8 mouse cellular contexts compared by ENCODE assay signal in genomic region chr11:24082385-24083075, GRCm38 (mm10). TPM values are rescaled to one million over a fixed set of nuclear protein-coding genes. Genes with fewer than 3 reads are reported as not detected.
DNase-seq lines count a peak whose midpoint lies in the region; ATAC-seq and TF ChIP-seq lines count a peak whose summit lies in the region.

No protein-coding gene starts in this region.

- peak overlapping the region; percentile 64 for H3K4me3 ChIP-seq in lung, embryonic 14.5 days (ENCODE audit: low read depth, low read length)
- H3K4me3 ChIP-seq in embryonic fibroblast, embryonic 13.5 days (ENCODE audit: insufficient read depth, low read length): peak overlapping the region; percentile 57
- peak overlapping the region; percentile 70 for H3K4me3 ChIP-seq in intestine, embryonic 16.5 days (ENCODE audit: low read length)
- peak overlapping the region; percentile 81 for H3K4me3 ChIP-seq in neural tube, embryonic 13.5 days
- no peak overlapping the region for H3K4me3 ChIP-seq in cerebellum, adult 2 months (replicated peaks; ENCODE audit: insufficient read depth, low read depth, low read length)

- WGBS in lung, embryonic 14.5 days: 21% methylated on average over 11 of the region's 11 CpGs
- 23% methylated on average over 11 of the region's 11 CpGs for WGBS in intestine, embryonic 16.5 days
- WGBS in neural tube, embryonic 13.5 days: 8% methylated on average over 11 of the region's 11 CpGs
- 71% methylated on average over 11 of the region's 11 CpGs for WGBS in cerebellum, adult 2 months

- intact Hi-C loops in left cerebral cortex, postnatal 36 days (cut with DNase I): loop anchor here (2.0 to 10.0 kb wide), 4 partner anchors 70 to 1992 kb away; no protein-coding TSS in a partner anchor

- TF ChIP-seq POLR2A in embryonic fibroblast, embryonic 13.5 days (IDR thresholded peaks at IDR 0.05; ENCODE audit: low read depth, low read length): no peak
- no peak for TF ChIP-seq POLR2A in cerebellum, adult 2 months (IDR thresholded peaks at IDR 0.05; ENCODE audit: borderline replicate concordance, insufficient read depth, low read length)

- peak overlapping the region; percentile 94 for H3K27ac ChIP-seq in lung, embryonic 14.5 days (ENCODE audit: low read depth)
- H3K27ac ChIP-seq in embryonic fibroblast, embryonic 13.5 days (ENCODE audit: insufficient read depth, low read length): no peak overlapping the region
- H3K27ac ChIP-seq in intestine, embryonic 16.5 days (ENCODE audit: low read length): peak overlapping the region; percentile 94
- peak overlapping the region; percentile 99 for H3K27ac ChIP-seq in neural tube, embryonic 13.5 days (replicated peaks)
- no peak overlapping the region for H3K27ac ChIP-seq in cerebellum, adult 2 months (ENCODE audit: insufficient read depth, low read length)

- H3K36me3 ChIP-seq in lung, embryonic 14.5 days (ENCODE audit: insufficient read depth): peaks cover 22% of the 10 kb centered on the region
- no peaks in the 10 kb centered on the region for H3K36me3 ChIP-seq in intestine, embryonic 16.5 days (ENCODE audit: control insufficient read depth, insufficient read depth, low read length)
- peaks cover 25% of the 10 kb centered on the region for H3K36me3 ChIP-seq in neural tube, embryonic 13.5 days

- H3K9me3 ChIP-seq in lung, embryonic 14.5 days (ENCODE audit: low read depth, low read length): no peaks in the 10 kb centered on the region
- no peaks in the 10 kb centered on the region for H3K9me3 ChIP-seq in intestine, embryonic 16.5 days (ENCODE audit: control insufficient read depth, low read length)
- no peaks in the 10 kb centered on the region for H3K9me3 ChIP-seq in neural tube, embryonic 13.5 days

- peak overlapping the region; percentile 100 for H3K4me2 ChIP-seq in lung, embryonic 14.5 days
- H3K4me2 ChIP-seq in intestine, embryonic 16.5 days (ENCODE audit: low read depth, low read length): peak overlapping the region; percentile 99
- H3K4me2 ChIP-seq in neural tube, embryonic 13.5 days: peak overlapping the region; percentile 78

- H3K27me3 ChIP-seq in lung, embryonic 14.5 days (ENCODE audit: insufficient read depth, low read length): no peaks in the 10 kb centered on the region
- H3K27me3 ChIP-seq in intestine, embryonic 16.5 days (replicated peaks; ENCODE audit: control insufficient read depth, insufficient read depth, low read length): no peaks in the 10 kb centered on the region
- H3K27me3 ChIP-seq in neural tube, embryonic 13.5 days: no peaks in the 10 kb centered on the region
- H3K27me3 ChIP-seq in cerebellum, adult 2 months (ENCODE audit: control insufficient read depth, insufficient read depth, low read length): peaks cover 15% of the 10 kb centered on the region; the same call in 1 of the 2 replicates

- no peak for TF ChIP-seq CTCF in lung, embryonic 14.5 days (IDR thresholded peaks at IDR 0.05; ENCODE audit: low read depth)
- no peak for TF ChIP-seq CTCF in embryonic fibroblast, embryonic 13.5 days (IDR thresholded peaks at IDR 0.05; ENCODE audit: borderline replicate concordance, insufficient read depth, low read length)
- TF ChIP-seq CTCF in cerebellum, adult 2 months (IDR thresholded peaks at IDR 0.05; ENCODE audit: borderline replicate concordance, insufficient read depth, low read depth, low read length): no peak

- ATAC-seq in lung, embryonic 14.5 days (ENCODE audit: insufficient read depth): no peak
- ATAC-seq in intestine, embryonic 16.5 days: no peak
- no peak for ATAC-seq in neural tube, embryonic 13.5 days (ENCODE audit: low read depth)

- no peak for DNase-seq in lung, embryonic 14.5 days
- DNase-seq in lung, postnatal 10 days: no peak
- DNase-seq in cerebellum, adult 2 months: no peak
- no peak for DNase-seq in left cerebral cortex, adult 9 months (ENCODE audit: low spot score in 2 of 2)
- no peak for DNase-seq in left cerebral cortex, postnatal 36 days (ENCODE audit: low spot score in 2 of 2)

- H3K9ac ChIP-seq in lung, embryonic 14.5 days: peak overlapping the region; percentile 82
- peak overlapping the region; percentile 82 for H3K9ac ChIP-seq in intestine, embryonic 16.5 days (ENCODE audit: low read depth, low read length)
- peak overlapping the region; percentile 98 for H3K9ac ChIP-seq in neural tube, embryonic 13.5 days

- 0 out of 2 replicates have a peak, but pooled peaks cover 6% of the 10 kb centered on the region for H3K4me1 ChIP-seq in lung, embryonic 14.5 days (ENCODE audit: insufficient read depth)
- no peaks in the 10 kb centered on the region for H3K4me1 ChIP-seq in embryonic fibroblast, embryonic 13.5 days (ENCODE audit: control insufficient read depth, insufficient read depth, low read length)
- peaks cover 20% of the 10 kb centered on the region for H3K4me1 ChIP-seq in intestine, embryonic 16.5 days (ENCODE audit: control insufficient read depth, insufficient read depth, low read length)
- peaks cover 59% of the 10 kb centered on the region for H3K4me1 ChIP-seq in neural tube, embryonic 13.5 days (replicated peaks)
- H3K4me1 ChIP-seq in cerebellum, adult 2 months (ENCODE audit: control insufficient read depth, insufficient read depth, low read length): no peaks in the 10 kb centered on the region; the same call in 1 of the 2 replicates

RNA-seq across cellular contexts. Expression of gene Bcl11a, which starts 4.7 kb away (rescaled TPM):
- 18.6 and 21.1 TPM in 2 replicates for polyA plus RNA-seq in lung, embryonic 14.5 days (2014; fragmentation: Nextera tagmentation; extraction: Ambion mirVana)
- 2.0 and 7.6 TPM in 2 replicates for polyA plus RNA-seq in embryonic fibroblast, embryonic 13.5 days (2011; ENCODE audit: insufficient read length, low read depth, missing spikeins)
- 13.1 and 14.8 TPM in 2 replicates for polyA plus RNA-seq in intestine, embryonic 16.5 days (2015; fragmentation: Nextera tagmentation; extraction: Ambion mirVana)
- polyA plus RNA-seq in neural tube, embryonic 13.5 days (2015; fragmentation: Nextera tagmentation; extraction: Ambion mirVana): 125 and 131 TPM in 2 replicates
- 9.5 and 10.4 TPM in 2 replicates for polyA plus RNA-seq in cerebellum, adult 2 months (2012; rRNA removed)
- total RNA-seq in left cerebral cortex, postnatal 36 days (2021): 100 to 1,000 TPM; 100 to 116 TPM

RNA-seq across cellular contexts. Expression of gene A830031A19Rik, which starts 7.7 kb away (rescaled TPM):
- not detected in 2 replicates for polyA plus RNA-seq in lung, embryonic 14.5 days (2014; fragmentation: Nextera tagmentation; extraction: Ambion mirVana)
- not detected in 2 replicates for polyA plus RNA-seq in embryonic fibroblast, embryonic 13.5 days (2011; ENCODE audit: insufficient read length, low read depth, missing spikeins)
- not detected in 2 replicates for polyA plus RNA-seq in intestine, embryonic 16.5 days (2015; fragmentation: Nextera tagmentation; extraction: Ambion mirVana)
- polyA plus RNA-seq in neural tube, embryonic 13.5 days (2015; fragmentation: Nextera tagmentation; extraction: Ambion mirVana): not detected in 2 replicates
- 0.21 TPM in 1 of 2 replicates, not detected in the other for polyA plus RNA-seq in cerebellum, adult 2 months (2012; rRNA removed)
- 1 to 10 TPM; 1.3 to 1.5 TPM for total RNA-seq in left cerebral cortex, postnatal 36 days (2021)

Comparison
In these comparisons a context has a peak if more than half of its experiments do, and no peak if none do; other contexts are left out.
1. H3K27ac ChIP-seq: peak in lung, embryonic 14.5 days (single experiment), intestine, embryonic 16.5 days (single experiment) and neural tube, embryonic 13.5 days (single experiment); none in embryonic fibroblast, embryonic 13.5 days (single experiment) and cerebellum, adult 2 months (single experiment).
2. Peak in every context shown above with its lines, with median percentiles within 50 percentile points of each other: H3K4me2 ChIP-seq and H3K9ac ChIP-seq.